Mouse (Mus musculus) right cerebral cortex, postnatal 4 days (tissue): Measurements from ENCODE around the gene Atp2a2.
"Not testable (repeated sequence)": the region's sequence is repeated elsewhere in the genome, so short reads cannot be mapped to it uniquely, and the experiment has no call there.

Experiments used
- DNase-seq: peaks from one replicate; pipeline ENCODE4 v3.0.0-alpha.2; 2022

The Atp2a2 gene

DNA sequence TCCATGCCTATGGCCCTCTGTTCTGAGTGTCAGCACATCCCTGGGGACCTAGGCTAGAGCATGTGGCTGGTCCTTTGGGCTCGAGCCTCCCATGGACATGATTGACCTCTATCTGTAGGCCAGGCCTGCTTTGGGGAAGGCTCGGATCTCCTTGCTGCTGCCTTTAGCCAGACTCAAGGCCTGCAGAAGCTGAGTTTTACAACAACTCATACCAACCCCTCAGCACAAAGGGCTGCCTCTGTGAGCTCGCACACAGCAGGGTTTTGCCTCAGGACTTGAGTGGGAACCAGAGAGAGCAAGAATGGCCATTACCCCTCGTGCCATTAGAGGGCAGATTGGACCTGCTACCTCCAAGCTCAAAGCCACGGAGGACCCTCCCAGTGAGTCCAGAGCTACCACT lies 53.2 kb downstream of the Atp2a2 start:
- no peak for DNase-seq

DNA sequence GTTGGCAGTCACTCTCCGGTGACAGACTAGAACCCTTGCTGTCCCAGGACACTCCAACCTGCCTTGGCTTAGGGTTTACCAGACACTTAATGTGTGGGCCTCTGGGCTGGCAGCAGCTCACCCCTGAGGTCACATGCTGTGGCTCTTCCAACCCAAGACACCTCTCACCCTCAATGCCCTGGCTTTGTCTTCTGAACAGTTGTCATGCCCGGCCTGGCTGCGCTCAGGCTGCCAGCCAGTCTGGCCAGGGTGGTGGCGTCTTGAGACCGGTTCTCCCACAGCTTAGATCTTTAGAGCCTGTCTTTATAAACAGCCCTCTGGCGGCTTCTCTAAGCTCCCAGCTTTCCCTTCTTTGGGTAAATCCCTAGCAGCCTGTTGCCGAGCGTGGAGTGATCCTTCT lies 54.2 kb downstream of the Atp2a2 start:
- DNase-seq: no peak

DNA sequence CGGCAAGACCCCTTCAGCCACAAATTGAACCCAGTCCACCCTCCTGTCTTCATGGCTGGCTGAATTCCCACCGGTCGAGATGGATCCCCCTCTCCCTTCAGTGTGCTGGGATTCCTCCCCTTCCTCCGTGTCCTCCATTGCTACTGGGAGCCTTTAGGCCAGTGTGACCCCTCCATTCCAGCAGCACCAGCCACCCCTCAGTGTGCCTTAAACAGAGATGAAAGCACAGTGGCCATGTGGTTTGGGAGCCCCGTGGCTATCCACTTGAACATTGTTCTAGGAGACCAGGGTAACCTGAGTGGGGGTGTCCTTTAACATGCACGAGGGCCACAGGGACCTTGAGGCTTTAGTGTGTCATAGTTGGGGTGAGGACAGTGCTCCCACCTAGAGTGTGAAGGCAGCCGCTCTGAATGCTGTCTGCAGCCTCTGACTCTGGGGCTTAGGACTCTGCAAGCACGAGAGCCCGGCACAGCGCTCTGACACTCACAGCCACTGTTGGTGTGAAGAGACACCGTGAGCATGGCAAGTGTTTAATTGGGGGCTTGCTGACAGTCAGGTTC lies 56.9 kb downstream of the Atp2a2 start:
- no peak for DNase-seq

DNA sequence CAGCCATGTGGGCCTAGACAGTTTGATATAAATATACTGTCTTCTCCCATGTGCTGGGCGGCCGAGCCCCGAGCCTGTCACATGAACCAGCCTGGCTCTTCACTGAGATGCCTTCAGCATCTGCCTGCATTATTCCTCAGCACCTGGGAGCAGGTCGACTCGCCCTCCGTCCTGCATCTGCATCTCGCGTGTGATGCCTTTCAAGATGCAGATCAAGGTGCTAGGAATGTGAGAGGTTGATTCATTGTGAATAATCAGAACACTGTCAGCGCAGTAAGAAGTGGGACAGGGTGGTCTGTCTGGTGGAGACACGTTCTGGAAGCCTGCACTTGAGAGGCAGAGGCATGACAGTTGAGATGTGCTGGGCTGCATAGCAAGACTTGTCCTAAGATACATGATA lies 57.5 kb downstream of the Atp2a2 start:
- no peak for DNase-seq

DNA sequence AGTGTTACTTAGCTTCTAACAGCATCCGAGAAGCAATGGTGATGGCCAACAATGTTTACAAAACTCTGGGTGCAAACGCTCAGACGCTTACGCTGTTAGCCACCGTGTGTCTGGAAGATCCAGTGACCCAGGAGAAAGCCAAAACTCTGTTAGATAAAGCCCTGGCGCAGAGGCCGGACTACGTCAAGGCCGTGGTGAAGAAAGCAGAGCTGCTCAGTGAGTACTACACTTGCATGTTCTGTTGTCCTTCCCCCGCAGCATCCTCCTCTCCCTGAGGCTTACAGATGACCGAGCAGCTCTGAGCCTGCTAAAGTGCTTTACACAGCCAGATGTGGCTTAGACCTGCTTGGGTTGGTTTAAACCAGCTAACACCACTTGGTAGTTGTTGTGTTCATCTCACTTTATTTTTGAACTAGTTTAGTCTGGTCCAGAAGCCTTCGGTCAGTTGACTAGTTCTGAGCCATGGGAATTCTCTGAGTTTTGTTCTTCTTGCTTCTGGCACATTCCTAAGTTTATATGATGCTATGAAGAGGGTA lies 61.9 kb downstream of the Atp2a2 start:
- DNase-seq: no peak

DNA sequence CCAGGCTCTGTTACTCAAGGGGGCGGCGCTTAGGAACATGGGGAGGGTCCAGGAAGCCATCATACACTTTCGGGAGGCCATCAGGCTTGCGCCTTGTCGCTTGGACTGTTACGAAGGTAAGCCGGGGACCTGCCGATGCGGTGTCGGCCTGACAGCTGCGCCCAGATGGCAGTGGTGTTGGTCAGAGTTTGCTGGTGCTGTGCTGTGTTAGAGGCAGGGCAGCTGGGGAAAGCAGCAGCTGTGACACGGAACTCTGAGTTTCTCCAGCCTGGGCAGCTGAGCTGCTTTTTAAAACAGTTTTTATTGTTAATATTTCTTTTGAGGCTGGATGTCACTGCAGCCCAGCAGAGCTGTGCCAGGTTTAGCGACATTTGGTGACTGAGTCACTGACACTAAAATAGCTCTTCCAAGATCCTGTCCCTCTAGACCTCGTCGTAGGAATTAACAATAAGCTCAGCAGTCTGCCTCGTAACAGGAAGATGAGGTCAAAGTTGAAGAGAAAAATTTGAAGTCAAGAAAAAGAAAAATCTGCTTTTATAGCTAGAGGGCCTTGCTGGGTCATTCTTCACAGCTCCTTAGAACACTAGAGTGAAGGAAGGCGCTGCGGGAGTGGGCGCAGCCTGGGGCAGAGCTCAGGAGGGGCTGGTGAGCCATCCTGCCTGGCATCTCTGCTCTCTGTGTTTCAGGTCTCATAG lies 62.5 kb downstream of the Atp2a2 start:
- no peak for DNase-seq

DNA sequence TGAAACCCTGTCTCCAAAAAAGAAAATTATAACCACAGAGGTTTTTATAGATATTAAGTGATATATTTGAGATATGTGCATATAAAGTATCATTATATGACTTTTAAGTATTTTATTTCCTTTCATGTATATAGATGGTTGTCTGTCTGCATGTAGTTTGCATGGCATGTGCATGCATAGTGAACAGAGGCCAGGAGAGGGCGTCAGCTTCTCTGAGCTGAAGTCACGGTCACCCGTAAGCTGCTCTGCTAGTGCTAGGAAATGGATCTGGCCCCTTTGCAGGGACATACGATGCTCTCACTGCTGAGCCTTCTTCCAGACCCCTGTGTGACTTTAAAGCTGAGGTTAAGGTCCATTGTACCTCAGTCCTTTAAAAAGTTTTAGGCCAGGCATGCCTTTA lies 67.5 kb downstream of the Atp2a2 start:
- DNase-seq: no peak

DNA sequence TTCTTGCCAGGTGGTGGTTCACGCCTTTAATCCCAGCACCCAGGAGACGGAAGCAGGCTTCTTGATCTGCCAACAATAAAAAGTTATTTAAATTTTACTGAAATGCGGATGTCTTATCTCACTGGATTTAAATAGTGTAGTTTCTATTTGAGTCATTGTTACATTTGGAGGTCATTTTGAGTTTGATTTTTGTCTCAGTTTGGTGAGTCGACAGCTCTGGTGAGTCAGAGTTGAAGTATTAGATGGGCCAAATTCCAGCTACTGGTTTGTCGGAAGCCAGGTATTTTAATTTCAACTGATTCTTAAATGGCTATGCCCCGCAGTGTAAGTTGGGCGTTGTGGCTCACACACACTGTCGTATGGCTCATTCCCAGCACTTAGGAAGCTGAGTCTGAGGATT lies 70.8 kb downstream of the Atp2a2 start:
- DNase-seq: no peak

DNA sequence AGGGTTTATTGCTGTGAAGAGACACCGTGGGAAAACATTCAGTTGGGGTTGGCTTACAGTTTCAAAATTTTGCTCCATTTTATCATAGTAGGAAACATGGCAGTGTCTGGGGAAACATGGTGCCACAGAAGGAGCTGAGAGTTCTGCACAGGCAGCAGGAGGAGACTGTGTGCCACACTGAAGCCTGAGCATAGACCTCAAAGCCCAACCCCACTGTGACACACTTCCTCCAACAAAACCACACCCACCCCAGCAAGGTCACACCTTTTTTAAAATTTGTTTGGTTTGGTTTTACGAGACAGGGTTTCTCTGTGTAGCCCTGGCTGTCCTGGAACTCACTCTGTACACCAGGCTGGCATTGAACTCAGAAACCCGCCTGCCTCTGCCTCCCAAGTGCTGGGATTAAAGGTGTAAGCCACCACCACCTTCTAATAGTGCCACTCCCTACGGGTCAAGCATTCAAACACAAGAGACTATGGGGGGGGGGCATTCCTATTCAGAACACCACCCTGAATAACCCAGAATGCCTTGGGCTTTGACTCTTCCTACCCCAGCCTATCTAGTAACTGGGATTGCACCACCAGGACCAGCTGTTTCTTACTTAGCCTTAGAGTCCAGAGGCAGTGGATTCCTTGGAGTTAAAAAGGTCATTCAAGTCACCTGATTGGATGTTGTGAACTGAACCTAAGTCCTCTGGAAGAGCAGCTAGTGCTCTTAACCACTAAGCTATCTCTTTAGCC lies 71.8 kb downstream of the Atp2a2 start:
- no peak for DNase-seq

DNA sequence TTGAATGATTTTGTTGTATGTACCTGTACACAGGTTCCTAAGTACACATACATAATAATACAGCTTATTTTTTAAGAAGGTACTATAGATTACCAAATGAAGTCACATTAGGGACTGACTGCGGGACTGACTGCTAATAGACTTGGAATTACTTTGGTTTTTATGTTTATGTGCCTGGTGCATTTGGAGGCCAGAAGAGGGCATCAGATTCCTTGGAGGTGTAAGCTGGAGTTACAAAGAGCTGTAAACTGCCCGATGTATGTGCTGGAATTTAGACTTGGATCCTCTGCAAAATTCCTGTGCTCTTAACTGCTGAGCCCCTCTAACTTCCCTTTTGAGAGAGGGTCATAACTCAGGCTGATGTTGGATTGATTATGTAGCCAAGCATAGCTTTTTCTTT lies 76.5 kb downstream of the Atp2a2 start:
- DNase-seq: no peak

DNA sequence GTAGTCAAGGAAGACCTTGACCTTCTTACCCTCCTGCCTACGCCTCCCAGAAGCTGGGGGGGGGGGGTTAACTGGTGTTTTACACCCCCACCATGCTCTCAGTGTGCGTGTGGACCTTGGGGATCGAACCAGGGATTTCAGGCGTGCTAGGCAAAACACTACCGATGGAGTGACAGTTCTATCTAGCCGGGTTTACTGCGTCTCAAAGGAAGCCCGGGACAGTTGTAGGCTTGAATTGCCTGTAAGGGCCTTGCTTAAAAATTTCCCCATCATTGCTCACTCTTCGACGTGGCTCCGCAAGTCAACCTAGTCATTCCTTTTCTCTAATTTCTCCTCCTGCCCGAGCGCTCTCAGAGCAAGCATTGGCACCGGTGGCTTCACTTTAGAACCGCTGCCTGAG lies 78.9 kb downstream of the Atp2a2 start:
- no peak for DNase-seq

DNA sequence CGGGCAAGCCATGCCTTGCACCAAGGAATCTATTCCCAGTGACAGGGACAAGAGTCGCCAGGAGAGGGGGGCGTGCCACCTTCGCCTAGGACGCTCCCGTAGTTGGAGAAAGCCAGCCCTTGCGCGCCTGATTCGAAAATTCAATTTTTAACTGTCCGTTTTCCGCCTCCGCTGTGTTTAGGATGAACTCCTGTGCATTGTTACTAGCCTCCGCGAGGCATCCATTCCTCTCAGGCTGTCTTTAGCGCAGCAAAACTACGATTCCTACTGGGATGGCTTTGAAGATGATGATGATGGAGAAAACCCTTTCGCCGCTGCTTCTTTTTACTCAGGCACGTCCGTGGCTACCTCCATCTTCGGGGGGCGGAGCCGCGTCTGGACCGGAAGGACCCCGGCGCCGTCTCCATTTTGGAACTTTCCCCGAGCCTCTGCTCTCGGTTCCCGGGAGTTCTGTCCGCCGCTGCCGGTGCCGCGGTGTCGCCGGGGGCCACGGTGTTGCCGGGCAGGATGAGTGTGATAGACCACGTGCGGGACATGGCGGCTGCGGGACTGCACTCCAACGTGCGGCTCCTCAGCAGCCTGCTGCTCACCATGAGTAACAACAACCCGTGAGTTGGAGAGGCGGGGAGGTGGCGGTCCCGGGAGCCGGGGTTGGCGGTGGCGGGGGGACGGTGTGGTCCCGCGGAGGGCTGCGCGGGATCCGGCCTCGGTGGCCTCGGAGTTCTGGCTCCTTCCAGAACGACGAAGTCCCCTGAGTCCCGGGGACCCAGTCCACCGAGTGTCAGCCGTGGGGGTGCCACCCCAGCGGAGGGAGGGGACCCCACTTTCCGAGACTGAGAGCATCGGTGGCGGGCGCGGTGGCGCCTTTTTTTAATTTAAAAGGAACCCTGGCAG lies 79.7 kb downstream of the Atp2a2 start:
- peak; percentile 87 for DNase-seq

DNA sequence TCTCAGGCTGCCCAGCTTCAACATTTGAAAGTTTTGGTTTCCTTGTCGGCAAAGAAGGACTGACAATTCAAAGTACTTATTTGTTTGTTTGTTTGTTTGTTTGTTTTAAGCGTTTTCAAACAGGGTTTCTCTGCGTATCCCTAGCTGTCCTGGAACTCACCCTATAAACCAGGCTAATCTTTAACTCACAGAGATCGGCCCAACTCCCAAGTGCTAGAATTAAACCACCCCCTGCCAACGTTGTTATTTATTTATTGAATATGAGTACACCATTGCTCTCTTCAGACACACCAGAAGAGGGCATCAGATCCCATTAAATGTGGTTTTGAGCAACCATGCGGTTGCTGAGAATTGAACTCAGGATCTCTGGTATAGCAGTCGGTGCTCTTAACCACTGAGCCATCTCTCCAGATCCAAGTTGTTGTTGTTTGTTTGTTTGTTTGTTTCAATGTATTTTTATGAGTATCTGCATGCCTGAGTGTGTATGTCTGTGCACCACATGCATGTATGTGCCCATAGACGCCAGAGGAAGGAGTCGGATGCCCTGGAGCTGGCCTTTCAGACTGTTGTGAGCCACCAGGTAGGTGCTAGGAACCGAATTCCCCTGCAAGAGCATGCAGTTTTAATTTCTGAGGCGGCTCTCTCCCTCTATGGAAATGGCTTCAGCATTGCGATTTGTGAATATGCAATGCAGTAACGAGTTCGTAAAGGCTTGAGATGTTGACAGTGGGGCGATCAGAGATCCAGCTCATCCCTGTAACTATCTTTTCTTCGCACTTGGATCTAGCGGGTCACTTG lies 80.6 kb downstream of the Atp2a2 start, which contains the start of gene Anapc7:
TSS of gene Anapc7 (plus strand) at position 423 of the 798 bp plus-strand sequence.
- DNase-seq: no peak

DNA sequence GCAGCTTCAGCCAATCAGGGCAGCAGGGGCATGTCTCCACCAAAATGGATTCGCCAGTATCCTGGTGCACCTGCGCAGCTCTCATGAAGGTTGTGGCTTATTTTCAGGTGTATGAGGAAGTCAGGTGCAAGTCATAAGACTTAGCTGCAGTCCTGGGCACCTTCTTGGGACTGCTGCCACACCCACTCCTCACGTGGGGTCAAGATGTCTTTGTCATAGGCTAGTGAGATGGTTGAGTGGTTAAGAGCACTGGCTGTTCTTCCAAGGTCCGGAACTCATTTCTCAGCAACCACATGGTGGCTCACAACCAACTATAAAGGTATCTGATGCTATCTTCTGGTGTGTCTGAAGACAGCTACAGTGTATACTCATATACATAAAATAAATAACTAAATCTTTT lies 81.3 kb downstream of the Atp2a2 start:
- not testable (repeated sequence) for DNase-seq

DNA sequence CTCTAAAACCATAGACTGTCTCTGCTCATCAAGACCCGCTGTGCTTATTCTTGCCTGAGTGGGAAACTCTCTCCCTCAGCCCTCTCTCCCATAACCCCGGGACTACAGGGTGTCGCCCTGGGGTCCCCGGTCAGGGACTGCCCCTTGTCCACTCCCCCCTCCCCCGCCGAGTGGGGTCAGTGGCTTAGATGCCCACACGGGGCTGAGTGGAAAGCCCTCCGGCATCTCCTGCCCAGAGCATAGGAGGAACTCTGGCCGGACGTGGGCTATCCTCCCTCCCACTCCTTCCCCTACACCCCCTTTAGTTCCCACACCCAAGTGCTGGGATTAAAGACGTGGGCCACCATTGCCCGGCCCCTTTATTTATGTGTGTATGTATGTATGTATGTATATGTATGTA lies 86.6 kb downstream of the Atp2a2 start:
- no peak for DNase-seq

DNA sequence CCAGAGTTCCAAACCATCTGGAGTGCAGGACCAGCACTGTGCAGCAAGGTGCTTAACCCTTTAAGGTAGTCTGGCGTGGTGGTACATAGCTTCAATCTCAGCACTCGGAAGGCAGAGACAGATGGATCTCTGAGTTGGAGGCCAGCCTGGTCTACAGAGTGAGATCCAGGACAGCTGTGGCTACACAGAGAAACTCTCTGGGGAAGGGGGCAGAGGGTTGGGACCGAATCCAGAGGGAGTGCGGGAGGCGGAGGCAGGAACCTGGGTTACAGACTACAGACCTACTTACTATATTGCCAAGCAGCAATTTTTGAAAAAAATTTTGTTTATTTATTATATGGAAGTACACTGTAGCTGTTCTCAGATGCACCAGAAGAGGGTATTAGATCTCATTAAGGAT lies 87.7 kb downstream of the Atp2a2 start:
- no peak for DNase-seq

DNA sequence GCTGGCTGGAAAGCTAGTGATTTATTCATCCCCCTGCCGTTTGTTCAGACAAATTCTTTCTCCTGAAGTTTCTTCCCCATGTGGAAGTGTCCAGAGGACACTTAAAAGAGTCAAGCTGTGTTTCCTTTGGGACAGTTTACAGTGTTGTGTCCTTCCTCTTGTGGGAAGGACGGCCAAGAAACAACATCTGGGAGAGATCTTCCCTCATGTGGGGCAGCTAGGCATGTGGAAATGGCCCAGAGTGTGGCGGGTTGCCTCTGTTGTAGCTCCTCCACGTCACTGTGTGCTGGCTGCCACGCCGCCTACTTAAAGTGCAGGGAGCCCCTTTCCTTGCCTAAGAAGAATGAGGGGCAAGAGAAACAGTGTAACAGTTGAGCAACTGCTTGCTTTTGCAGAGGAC lies 89.2 kb downstream of the Atp2a2 start:
- no peak for DNase-seq

DNA sequence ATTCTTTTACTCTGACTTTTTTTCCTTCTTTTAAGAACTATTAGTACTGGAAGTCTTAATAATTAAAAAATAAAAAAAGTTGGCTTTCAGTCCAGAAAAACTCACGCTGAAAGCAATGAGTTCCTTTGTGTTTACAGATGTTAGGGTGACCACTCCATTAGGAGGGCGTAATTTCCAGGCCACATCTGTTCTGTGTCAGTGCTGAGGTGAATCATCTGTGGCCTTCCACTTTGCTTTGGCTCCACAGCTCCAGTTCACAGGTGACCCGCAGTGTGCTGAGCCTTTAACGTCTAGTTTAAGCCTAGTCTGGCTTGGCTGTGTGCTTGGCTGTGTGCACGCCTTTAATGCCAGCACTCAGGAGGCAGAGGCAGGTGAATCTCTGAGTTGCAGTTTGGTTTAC lies 90.1 kb downstream of the Atp2a2 start:
- no peak for DNase-seq

DNA sequence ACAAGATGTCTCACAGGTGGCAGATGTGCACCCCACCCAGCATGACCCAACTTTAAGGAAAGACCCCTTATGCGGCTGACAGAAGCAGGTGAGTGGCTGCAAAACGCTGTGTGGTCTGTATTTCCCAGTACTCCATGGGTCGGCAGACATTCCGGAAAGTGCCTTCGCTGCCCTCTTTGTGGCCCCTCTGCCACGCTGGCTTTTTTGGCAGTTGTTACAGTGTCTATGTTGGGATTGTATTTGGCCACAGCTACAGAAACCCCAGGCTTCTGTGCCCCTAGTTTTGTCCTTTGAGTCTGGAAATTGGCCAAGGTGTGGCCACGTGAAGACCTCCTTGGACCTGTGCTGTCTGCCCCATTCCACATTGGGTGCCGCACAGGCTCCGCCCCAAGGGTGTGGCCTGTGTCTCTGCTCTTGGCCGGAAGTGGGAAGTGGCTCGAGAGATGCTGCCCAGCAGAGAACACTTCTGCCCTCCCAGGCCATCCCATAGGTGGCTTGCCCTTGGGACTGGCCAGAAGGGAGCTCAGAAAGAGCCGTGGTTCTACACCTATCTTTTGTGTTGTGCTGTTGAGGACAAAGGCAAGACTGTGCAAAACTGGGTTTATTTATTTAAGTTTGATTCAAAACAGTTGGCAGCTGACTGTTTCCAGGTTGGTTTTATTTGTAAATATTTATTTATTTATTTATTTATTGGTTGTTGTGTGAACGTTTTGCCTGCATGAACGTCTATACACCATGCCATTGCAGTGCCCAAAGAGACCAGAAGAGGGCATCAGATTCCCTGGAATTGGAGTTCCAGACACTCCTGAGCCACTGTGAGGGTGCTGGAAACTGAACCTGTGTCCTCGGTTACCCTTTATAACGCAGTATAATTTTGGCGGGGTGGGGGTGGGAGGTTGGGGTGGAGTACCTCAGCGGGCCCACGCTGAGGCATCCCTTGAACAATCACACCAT lies 92.1 kb downstream of the Atp2a2 start:
- DNase-seq: no peak

DNA sequence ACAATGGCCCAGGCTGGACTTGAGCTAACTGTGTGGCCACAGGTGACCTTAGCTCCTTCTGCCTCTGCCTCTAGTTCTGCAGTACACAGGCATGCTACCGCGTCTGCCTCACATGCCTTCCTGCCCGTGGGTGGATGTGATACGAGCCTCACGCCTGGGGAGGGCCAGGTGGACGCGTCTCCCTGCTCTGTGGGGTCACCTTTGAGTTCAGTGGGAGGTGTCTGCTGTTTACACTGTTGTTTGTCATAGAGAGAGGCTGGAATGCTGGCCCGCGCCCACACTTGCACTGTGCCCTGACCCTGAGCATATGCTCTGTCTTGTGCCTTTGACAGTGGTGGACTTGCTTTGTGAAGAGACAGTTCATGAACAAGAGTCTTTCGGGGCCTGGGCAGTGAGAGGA lies 96.5 kb downstream of the Atp2a2 start:
- DNase-seq: no peak
